Comparison of ENCODE assay signal across 25 mouse cellular contexts in genomic region chr7:98416020-98416419, GRCm38 (mm10). TPM values are rescaled to one million over a fixed set of nuclear protein-coding genes. Genes with fewer than 3 reads are reported as not detected.
DNase-seq lines count a peak whose midpoint lies in the region; ATAC-seq and TF ChIP-seq lines count a peak whose summit lies in the region.
"Had no signal": no experiment of that assay in that cellular context is flagged by ENCODE, and none has a peak within 500 bp of the region (broad histone marks: within the 10 kb centered on the region; RNA-seq: fewer than 3 reads in every experiment).

No protein-coding gene starts in this region.

- intact Hi-C loops in heart, adult 2 months (cut with DNase I) = no loop called here

- peak overlapping the region; percentile 82 for H3K27ac ChIP-seq in heart, embryonic 11.5 days (ENCODE audit: low read depth, low read length)
- no peak overlapping the region for H3K27ac ChIP-seq in heart, adult 2 months
- 0 out of 2 replicates have a peak overlapping the region, but pooled peaks have one; percentile 8 for H3K27ac ChIP-seq in embryonic facial prominence, embryonic 10.5 days (replicated peaks)
- H3K27ac ChIP-seq in limb, embryonic 13.5 days = peak overlapping the region; percentile 40; the same call in 1 of the 2 replicates
- H3K27ac ChIP-seq: forebrain, embryonic 12.5 days; hindbrain, embryonic 15.5 days had no signal

- peaks cover 34% of the 10 kb centered on the region for H3K4me1 ChIP-seq in heart, embryonic 11.5 days (ENCODE audit: control insufficient read depth, insufficient read depth, low read length)
- H3K4me1 ChIP-seq in heart, adult 2 months (ENCODE audit: control insufficient read depth, insufficient read depth, low read length) = peaks cover 2% of the 10 kb centered on the region; the same call in 1 of the 2 replicates
- peaks cover 38% of the 10 kb centered on the region for H3K4me1 ChIP-seq in embryonic facial prominence, embryonic 10.5 days
- peaks cover 43% of the 10 kb centered on the region for H3K4me1 ChIP-seq in limb, embryonic 13.5 days

- no peaks in the 10 kb centered on the region for H3K36me3 ChIP-seq in heart, embryonic 11.5 days (ENCODE audit: control insufficient read depth, insufficient read depth, low read length)
- no peaks in the 10 kb centered on the region for H3K36me3 ChIP-seq in heart, adult 2 months (ENCODE audit: control insufficient read depth, insufficient read depth, low read length)
- H3K36me3 ChIP-seq in embryonic facial prominence, embryonic 10.5 days (replicated peaks) = no peaks in the 10 kb centered on the region
- no peaks in the 10 kb centered on the region for H3K36me3 ChIP-seq in limb, embryonic 13.5 days
- H3K36me3 ChIP-seq: forebrain, embryonic 12.5 days; hindbrain, embryonic 15.5 days had no signal

- no peaks in the 10 kb centered on the region for H3K9me3 ChIP-seq in heart, embryonic 11.5 days (replicated peaks; ENCODE audit: control insufficient read depth, low read length)
- H3K9me3 ChIP-seq in embryonic facial prominence, embryonic 10.5 days = no peaks in the 10 kb centered on the region
- H3K9me3 ChIP-seq in limb, embryonic 13.5 days = no peaks in the 10 kb centered on the region
- H3K9me3 ChIP-seq: forebrain, embryonic 12.5 days; hindbrain, embryonic 15.5 days; megakaryocyte, embryonic 14.5 days had no signal

- no peaks in the 10 kb centered on the region for H3K79me2 ChIP-seq in heart, adult 2 months (replicated peaks; ENCODE audit: control insufficient read depth, insufficient read depth, low read length)

- no peak overlapping the region for H3K4me3 ChIP-seq in heart, embryonic 11.5 days (ENCODE audit: low read depth, low read length)
- no peak overlapping the region for H3K4me3 ChIP-seq in heart, adult 2 months
- no peak overlapping the region for H3K4me3 ChIP-seq in embryonic facial prominence, embryonic 10.5 days
- H3K4me3 ChIP-seq in limb, embryonic 13.5 days = no peak overlapping the region
- H3K4me3 ChIP-seq: forebrain, embryonic 12.5 days; hindbrain, embryonic 15.5 days; megakaryocyte, embryonic 14.5 days had no signal

- 54% methylated on average over 4 of the region's 4 CpGs for WGBS in heart, embryonic 11.5 days (ENCODE audit: insufficient replicate concordance)
- 53% methylated on average over 4 of the region's 4 CpGs for WGBS in heart, adult 2 months
- WGBS in embryonic facial prominence, embryonic 10.5 days = 74% methylated on average over 4 of the region's 4 CpGs
- WGBS in limb, embryonic 13.5 days = 40% methylated on average over 4 of the region's 4 CpGs

- no peak overlapping the region for H3K9ac ChIP-seq in heart, embryonic 11.5 days (ENCODE audit: low read depth, low read length)
- H3K9ac ChIP-seq in heart, adult 2 months (ENCODE audit: low read depth, low read length) = no peak overlapping the region
- no peak overlapping the region for H3K9ac ChIP-seq in limb, embryonic 13.5 days
- H3K9ac ChIP-seq: forebrain, embryonic 12.5 days; hindbrain, embryonic 15.5 days had no signal

- no peaks in the 10 kb centered on the region for H3K27me3 ChIP-seq in heart, embryonic 11.5 days (ENCODE audit: control insufficient read depth, insufficient read depth, low read length)
- H3K27me3 ChIP-seq in heart, adult 2 months (ENCODE audit: control insufficient read depth, insufficient read depth, low read length) = no peaks in the 10 kb centered on the region
- H3K27me3 ChIP-seq in embryonic facial prominence, embryonic 10.5 days (replicated peaks; ENCODE audit: low read depth, poor library complexity, severe bottlenecking) = no peaks in the 10 kb centered on the region; the same call in 1 of the 2 replicates
- H3K27me3 ChIP-seq in limb, embryonic 13.5 days = no peaks in the 10 kb centered on the region
- H3K27me3 ChIP-seq: forebrain, embryonic 12.5 days; hindbrain, embryonic 15.5 days had no signal

- TF ChIP-seq EP300 in heart, adult 2 months (IDR thresholded peaks at IDR 0.05; ENCODE audit: insufficient read depth, low read depth, low read length) = no peak

- TF ChIP-seq POLR2A in heart, adult 2 months (IDR thresholded peaks at IDR 0.05; ENCODE audit: insufficient read depth, low read depth, low read length) = no peak

- ATAC-seq in heart, embryonic 11.5 days (replicated peaks; ENCODE audit: insufficient number of reproducible peaks, low FRiP score, low TSS enrichment) = no peak
- ATAC-seq in limb, embryonic 13.5 days (ENCODE audit: low FRiP score, low read depth) = no peak
- ATAC-seq in frontal cortex, adult (ENCODE audit: low TSS enrichment) = no peak

- no peak overlapping the region for H3K4me2 ChIP-seq in heart, embryonic 11.5 days
- peak overlapping the region; percentile 14; the same call in 1 of the 2 replicates for H3K4me2 ChIP-seq in limb, embryonic 13.5 days (replicated peaks)
- H3K4me2 ChIP-seq: forebrain, embryonic 12.5 days; hindbrain, embryonic 15.5 days had no signal

- DNase-seq in heart, adult 2 months = no peak
- peak; percentile 70 for DNase-seq in 3T3-L1 (ENCODE audit: low read depth, low spot score)
- DNase-seq in embryonic facial prominence, embryonic 10.5 days (ENCODE audit: low spot score) = no peak
- DNase-seq in adrenal gland, postnatal 36 days = no peak
- DNase-seq: cerebellum, adult 9-10 months; lung, postnatal 14 days; right cerebral cortex, postnatal 25 days; thymus, adult 18-20 months; thymus, postnatal 4 days had no signal

- TF ChIP-seq CTCF in heart, adult 2 months (IDR thresholded peaks at IDR 0.05) = no peak

RNA-seq across cellular contexts. Expression of gene Gucy2d, which starts 24.2 kb away (rescaled TPM):
- polyA plus RNA-seq in heart, embryonic 11.5 days (2014; fragmentation: Nextera tagmentation; extraction: Ambion mirVana) = 0.10 TPM in 1 of 2 replicates, not detected in the other
- under 1 TPM in 1 of 2 experiments, not detected in 1; 0.21 TPM for total RNA-seq in heart, adult 2 months (2021)
- polyA plus RNA-seq in heart, adult 2 months (2012; rRNA removed) = 0.20 TPM in 1 of 2 replicates, not detected in the other
- polyA plus RNA-seq in embryonic facial prominence, embryonic 10.5 days (2016; fragmentation: Nextera tagmentation; extraction: Ambion mirVana) = not detected in 2 replicates
- polyA plus RNA-seq in limb, embryonic 13.5 days (2015; fragmentation: Nextera tagmentation; extraction: Ambion mirVana) = not detected in 2 replicates
- not detected for total RNA-seq in adrenal gland, postnatal 36 days (2021)
- total RNA-seq: adrenal gland, adult 18-20 months; layer of hippocampus, postnatal 10 days; liver, adult 2 months; neutrophil, adult 5-6 weeks had no signal
- polyA plus RNA-seq: C2C12; forebrain, embryonic 12.5 days; frontal cortex, adult 2 months; kidney, embryonic 16.5 days; liver, adult 2 months; midbrain, embryonic 14.5 days; spleen, adult 2 months; stomach, embryonic 14.5 days had no signal

RNA-seq across cellular contexts. Expression of gene Tsku, which starts 54.9 kb away (rescaled TPM):
- 6.4 and 6.8 TPM in 2 replicates for polyA plus RNA-seq in heart, embryonic 11.5 days (2014; fragmentation: Nextera tagmentation; extraction: Ambion mirVana)
- total RNA-seq in heart, adult 2 months (2021) = 1 to 10 TPM; 2.2 to 2.5 TPM
- polyA plus RNA-seq in heart, adult 2 months (2012; rRNA removed) = 4.9 and 5.9 TPM in 2 replicates
- 9.7 and 10.9 TPM in 2 replicates for polyA plus RNA-seq in embryonic facial prominence, embryonic 10.5 days (2016; fragmentation: Nextera tagmentation; extraction: Ambion mirVana)
- 22.4 and 23.1 TPM in 2 replicates for polyA plus RNA-seq in limb, embryonic 13.5 days (2015; fragmentation: Nextera tagmentation; extraction: Ambion mirVana)
- 10 to 100 TPM; 19.8 to 23.4 TPM for total RNA-seq in adrenal gland, postnatal 36 days (2021)
- total RNA-seq: neutrophil, adult 5-6 weeks had no signal
